Mouse (Mus musculus): ENCODE measurements at regions not wholly inside any gene's neighbourhood (a gene's known extent, or its start where the extent isn't known, plus 50 kb on each side); places are given as distances from the start of the nearest gene placed in this dataset.

DNA sequence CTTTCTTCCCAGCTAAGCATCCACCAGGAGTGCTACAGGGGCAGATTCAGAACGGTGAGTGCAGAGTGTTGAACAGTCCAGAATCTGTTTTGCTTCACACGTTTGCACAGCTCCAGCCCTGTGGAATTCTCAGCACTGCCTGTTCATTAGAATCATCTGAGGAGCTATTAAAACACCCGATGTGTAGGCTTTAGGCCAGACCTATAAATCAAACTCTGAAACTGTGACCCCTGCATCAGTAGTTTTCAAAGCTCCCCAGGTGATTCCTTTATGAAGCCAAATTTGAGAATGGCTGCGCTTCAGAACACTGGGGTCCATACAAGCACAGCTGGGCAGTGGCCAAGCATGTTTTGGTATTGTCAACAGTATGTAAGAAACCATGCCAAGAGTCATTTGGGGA is 94.1 kb upstream of the Vgll3 start:
- H3K9ac ChIP-seq: no peak overlapping the region
- peaks cover 3% of the 10 kb centered on the region; the same call in 1 of the 2 replicates for H3K4me1 ChIP-seq
- 9% methylated on average over 4 of the region's 4 CpGs for WGBS
- no peak overlapping the region for H3K27ac ChIP-seq
- H3K27me3 ChIP-seq: no peaks in the 10 kb centered on the region
- ATAC-seq (ENCODE audit: low FRiP score, low read depth): peak; percentile 97
- no peak overlapping the region for H3K4me3 ChIP-seq
- H3K9me3 ChIP-seq: no peaks in the 10 kb centered on the region
- H3K36me3 ChIP-seq: no peaks in the 10 kb centered on the region
- no peak overlapping the region for H3K4me2 ChIP-seq (replicated peaks)

DNA sequence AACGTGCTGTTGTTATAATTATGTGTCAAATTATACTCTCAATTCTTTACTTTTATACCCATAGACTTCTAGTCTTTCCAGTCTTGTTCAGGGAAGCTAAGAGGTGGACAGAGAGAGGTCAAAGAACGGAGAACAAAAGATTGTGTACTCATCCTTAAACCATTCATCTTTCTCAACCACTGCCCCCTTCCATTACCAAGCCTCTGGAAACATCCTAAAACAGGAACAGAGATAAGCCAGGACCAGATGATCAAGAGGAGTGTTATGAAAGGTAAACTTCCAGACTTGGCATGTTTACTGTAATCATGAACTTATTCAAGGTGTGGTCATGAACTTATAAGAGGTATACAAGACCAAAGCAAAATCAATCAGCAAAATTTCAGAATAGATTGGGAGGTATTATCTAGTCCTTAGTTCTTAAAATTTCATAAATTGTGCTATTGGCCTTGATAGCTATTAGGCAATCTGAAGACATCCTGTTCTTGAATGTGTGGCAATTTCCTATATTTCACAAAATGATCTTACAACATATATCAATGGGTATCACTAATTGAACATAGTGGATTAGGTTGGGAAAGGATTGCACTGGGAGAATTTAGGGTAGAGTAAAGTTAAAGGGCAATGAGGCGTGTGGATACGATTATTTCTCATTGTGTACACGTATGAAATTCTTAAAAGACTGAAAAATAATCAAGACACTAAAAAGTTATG is 89.3 kb upstream of the Vgll3 start:
- H3K4me1 ChIP-seq: peaks cover 3% of the 10 kb centered on the region; the same call in 1 of the 2 replicates
- ATAC-seq (ENCODE audit: low FRiP score, low read depth): no peak
- WGBS: 81% methylated on average over 5 of the region's 5 CpGs
- H3K4me2 ChIP-seq (replicated peaks): no peak overlapping the region
- no peaks in the 10 kb centered on the region for H3K27me3 ChIP-seq
- H3K9ac ChIP-seq: no peak overlapping the region
- no peak overlapping the region for H3K4me3 ChIP-seq
- no peaks in the 10 kb centered on the region for H3K9me3 ChIP-seq
- H3K27ac ChIP-seq: no peak overlapping the region
- no peaks in the 10 kb centered on the region for H3K36me3 ChIP-seq

DNA sequence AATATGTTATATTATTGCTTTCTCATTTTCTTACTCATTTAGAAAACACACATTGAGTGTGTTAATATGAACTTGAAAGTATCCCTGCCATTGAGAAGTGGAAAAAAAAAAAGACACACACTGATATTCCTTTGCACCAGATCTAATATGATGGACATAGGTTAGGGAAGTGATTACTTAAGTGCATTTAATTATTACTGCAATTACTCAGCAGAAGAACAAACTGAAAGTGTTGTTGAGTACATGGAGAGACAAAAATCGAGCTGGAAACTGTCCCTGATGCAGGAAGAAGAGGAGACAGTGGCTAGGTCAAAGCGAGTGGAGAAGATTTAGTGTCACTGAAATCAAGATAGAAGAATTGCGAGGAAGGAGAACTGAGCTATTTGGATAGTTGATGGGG is 88.8 kb upstream of the Vgll3 start:
- Histone ChIP-seq H3K4me1 (no peaks in the 10 kb centered on the region), H3K27me3 (no peaks in the 10 kb centered on the region), H3K4me3 (no peak overlapping the region), H3K9ac (no peak overlapping the region), H3K9me3 (no peaks in the 10 kb centered on the region), H3K27ac (no peak overlapping the region), H3K36me3 (no peaks in the 10 kb centered on the region), H3K4me2 (replicated peaks) (no peak overlapping the region)
- ATAC-seq (ENCODE audit: low FRiP score, low read depth): no peak
- 74% methylated on average over 3 of the region's 3 CpGs for WGBS

DNA sequence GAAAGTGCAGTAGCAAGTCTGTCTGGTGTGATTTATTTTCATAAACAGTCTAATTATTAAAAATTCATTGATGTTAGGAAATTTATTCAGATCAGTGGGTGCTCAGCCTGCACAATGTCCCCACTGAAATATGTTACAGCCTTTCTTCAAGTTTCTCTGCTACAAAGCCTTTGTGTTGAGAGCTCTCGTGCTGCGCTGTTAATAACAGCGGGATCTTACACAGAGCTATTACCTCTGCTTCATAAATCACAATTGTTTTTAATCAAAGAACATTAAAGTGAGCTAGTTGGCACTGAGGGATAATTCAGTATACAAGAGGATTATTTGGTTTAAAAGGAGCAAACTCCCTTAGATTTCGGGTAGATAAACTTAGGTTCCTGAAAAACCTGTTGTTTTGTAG is 85.7 kb upstream of the Vgll3 start:
- no peak overlapping the region for H3K4me2 ChIP-seq (replicated peaks)
- no peaks in the 10 kb centered on the region for H3K27me3 ChIP-seq
- no peak overlapping the region for H3K4me3 ChIP-seq
- H3K9me3 ChIP-seq: no peaks in the 10 kb centered on the region
- H3K27ac ChIP-seq: no peak overlapping the region
- WGBS: 42% methylated on average over 4 of the region's 4 CpGs
- H3K9ac ChIP-seq: no peak overlapping the region
- H3K4me1 ChIP-seq: no peaks in the 10 kb centered on the region
- no peaks in the 10 kb centered on the region for H3K36me3 ChIP-seq
- ATAC-seq (ENCODE audit: low FRiP score, low read depth): no peak

DNA sequence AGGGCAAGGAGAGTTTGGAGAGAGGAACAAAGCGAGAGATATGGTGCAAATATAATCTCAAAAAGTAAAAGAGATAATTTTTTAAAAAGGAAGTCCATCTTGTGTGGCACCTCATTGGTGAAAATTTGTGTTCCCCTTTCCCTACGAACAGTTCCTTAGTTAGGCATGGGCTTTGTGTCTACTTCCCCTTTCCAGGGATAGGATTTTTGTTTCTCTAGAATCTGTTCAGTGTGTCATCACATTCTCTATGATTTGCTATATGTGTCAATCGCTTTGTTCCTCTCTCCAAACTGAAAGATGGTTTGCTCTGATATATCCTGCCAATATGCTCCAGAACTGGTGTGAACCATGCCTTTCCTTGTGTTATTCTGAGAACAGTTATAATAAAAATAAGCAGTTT is 75.4 kb upstream of the Vgll3 start:
- Histone ChIP-seq H3K9ac (no peak overlapping the region), H3K27ac (no peak overlapping the region), H3K4me1 (no peaks in the 10 kb centered on the region), H3K4me3 (no peak overlapping the region), H3K9me3 (no peaks in the 10 kb centered on the region), H3K4me2 (replicated peaks) (no peak overlapping the region), H3K27me3 (no peaks in the 10 kb centered on the region), H3K36me3 (no peaks in the 10 kb centered on the region)
- no peak for ATAC-seq (ENCODE audit: low FRiP score, low read depth)
- 88% methylated on average over 3 of the region's 3 CpGs for WGBS

DNA sequence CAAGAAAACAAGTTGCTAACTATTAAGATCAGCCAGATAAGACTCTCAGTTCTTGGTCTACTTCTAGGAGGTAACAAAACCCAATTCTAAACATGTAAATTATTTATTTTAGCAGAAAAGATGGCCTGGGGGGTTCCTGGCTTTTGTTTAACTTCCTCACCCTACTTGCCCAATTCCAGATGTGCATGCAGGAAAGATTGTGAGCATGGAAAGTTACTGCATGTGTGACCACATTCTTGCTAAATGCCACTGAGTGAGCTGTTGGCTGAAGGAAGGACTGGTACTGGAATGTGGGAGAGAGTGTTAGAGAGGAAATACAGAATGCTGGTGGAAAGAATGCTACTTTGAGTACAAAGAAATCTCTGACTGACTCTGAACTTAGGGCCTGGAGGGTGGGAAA is 72.1 kb upstream of the Vgll3 start:
- Histone ChIP-seq H3K27ac (no peak overlapping the region), H3K9me3 (no peaks in the 10 kb centered on the region), H3K9ac (no peak overlapping the region), H3K27me3 (no peaks in the 10 kb centered on the region), H3K36me3 (no peaks in the 10 kb centered on the region), H3K4me2 (replicated peaks) (no peak overlapping the region), H3K4me1 (no peaks in the 10 kb centered on the region), H3K4me3 (no peak overlapping the region)
- 0 out of 2 replicates have a peak, but pooled peaks have one; percentile 32 for ATAC-seq (ENCODE audit: low FRiP score, low read depth)

DNA sequence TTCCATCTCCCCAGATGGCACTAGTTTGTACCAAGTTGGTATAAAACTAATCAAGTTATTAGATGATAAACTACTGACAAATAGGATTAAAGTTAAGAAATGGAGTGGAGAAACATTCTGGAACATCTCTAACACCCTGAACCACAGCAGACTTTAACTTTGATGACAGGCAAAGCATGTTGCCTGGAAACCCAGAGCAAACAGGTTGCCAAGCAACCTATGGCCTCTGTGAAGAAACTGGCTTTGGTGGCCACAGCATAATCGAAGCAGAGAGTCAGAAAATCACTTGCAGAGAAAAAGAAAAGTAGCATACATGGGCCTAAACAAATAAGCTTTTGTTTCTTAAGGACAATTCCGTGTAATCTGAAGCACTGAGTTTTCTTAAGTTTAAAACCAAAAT is 59.4 kb upstream of the Vgll3 start:
- H3K4me3 ChIP-seq: no peak overlapping the region
- ATAC-seq (ENCODE audit: low FRiP score, low read depth): no peak
- WGBS: 58% methylated on average over 2 of the region's 2 CpGs
- no peaks in the 10 kb centered on the region for H3K36me3 ChIP-seq
- no peaks in the 10 kb centered on the region for H3K9me3 ChIP-seq
- no peak overlapping the region for H3K4me2 ChIP-seq (replicated peaks)
- no peaks in the 10 kb centered on the region for H3K27me3 ChIP-seq
- H3K9ac ChIP-seq: no peak overlapping the region
- H3K27ac ChIP-seq: no peak overlapping the region
- H3K4me1 ChIP-seq: no peaks in the 10 kb centered on the region
